Mouse (Mus musculus): ENCODE results near the gene Polrmt. TPM values are rescaled to one million over a fixed set of nuclear protein-coding genes. Genes with fewer than 3 reads are reported as not detected.

Gene Polrmt
- polyA plus RNA-seq, 1 experiment from 2014 or later, result 49.6 TPM

GRCm38 (mm10) chr10:79693580-79694378 is 52.6 kb downstream of the Polrmt start:
- H3K4me2 ChIP-seq (replicated peaks), result no peak overlapping the region
- H3K4me1 ChIP-seq, result peaks cover 12% of the 10 kb centered on the region
- no peak overlapping the region for H3K4me3 ChIP-seq
- no peak overlapping the region for H3K27ac ChIP-seq
- peaks cover 7% of the 10 kb centered on the region for H3K36me3 ChIP-seq
- WGBS, result 77% methylated on average over 12 of the region's 12 CpGs
- no peak overlapping the region for H3K9ac ChIP-seq
- ATAC-seq (ENCODE audit: insufficient number of reproducible peaks, insufficient read depth, low FRiP score, low TSS enrichment), result no peak
- H3K27me3 ChIP-seq, result no peaks in the 10 kb centered on the region
- H3K9me3 ChIP-seq, result peaks cover 5% of the 10 kb centered on the region

DNA sequence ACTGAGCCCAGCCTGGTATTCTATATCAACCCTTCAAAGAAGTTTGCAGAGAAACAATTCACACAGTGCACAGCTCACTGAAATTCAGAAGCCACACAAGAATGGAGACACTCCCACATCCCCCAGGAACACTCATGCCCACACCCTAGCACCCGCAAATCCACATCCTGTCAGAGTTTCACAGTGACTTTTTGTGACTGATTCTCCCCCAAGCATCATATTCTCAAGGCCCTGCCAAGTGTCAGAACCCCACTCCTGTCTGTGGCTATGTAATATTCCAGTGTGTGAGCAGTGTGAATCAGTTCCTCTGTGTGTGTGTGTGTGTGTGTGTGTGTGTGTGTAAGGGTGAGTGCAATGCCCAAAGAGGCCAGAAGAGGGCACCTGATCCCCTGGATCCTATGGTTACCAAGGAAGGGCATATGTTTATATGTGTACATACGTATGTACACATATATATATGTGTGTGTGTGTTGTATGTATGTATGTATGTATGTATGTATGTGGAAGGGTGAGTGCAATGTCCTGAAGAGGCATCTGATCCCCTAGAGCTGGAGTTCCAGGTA is 54.3 kb downstream of the Polrmt start:
- H3K4me1 ChIP-seq, result peaks cover 12% of the 10 kb centered on the region
- H3K4me3 ChIP-seq, result no peak overlapping the region
- H3K4me2 ChIP-seq (replicated peaks), result no peak overlapping the region
- H3K27me3 ChIP-seq, result no peaks in the 10 kb centered on the region
- WGBS, result 93% methylated on average over 2 of the region's 2 CpGs
- no peak for ATAC-seq (ENCODE audit: insufficient number of reproducible peaks, insufficient read depth, low FRiP score, low TSS enrichment)
- peaks cover 5% of the 10 kb centered on the region for H3K9me3 ChIP-seq
- H3K9ac ChIP-seq, result no peak overlapping the region
- no peak overlapping the region for H3K27ac ChIP-seq
- H3K36me3 ChIP-seq, result peaks cover 23% of the 10 kb centered on the region

DNA sequence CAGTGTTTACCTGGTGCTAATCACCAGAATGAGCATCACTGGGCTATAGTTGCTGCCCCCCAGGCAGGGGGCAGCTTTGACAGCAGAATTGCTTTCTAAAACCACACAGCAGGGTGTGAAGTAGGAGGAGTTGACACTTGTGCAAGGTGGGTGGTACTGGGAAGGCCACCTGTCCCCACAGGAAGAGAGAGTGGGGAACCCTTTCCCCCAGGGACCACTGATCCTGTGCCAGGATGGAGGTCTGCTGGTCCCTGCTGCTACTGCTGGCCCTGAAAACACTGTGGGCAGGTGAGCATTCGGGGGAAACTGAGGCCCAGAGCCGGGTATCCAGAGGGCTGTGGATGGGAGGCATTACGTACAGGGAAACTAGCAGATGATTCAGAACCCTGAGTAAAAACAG is 57.2 kb downstream of the Polrmt start:
- no peaks in the 10 kb centered on the region for H3K4me1 ChIP-seq
- no peak for ATAC-seq (ENCODE audit: insufficient number of reproducible peaks, insufficient read depth, low FRiP score, low TSS enrichment)
- WGBS, result 95% methylated on average over 3 of the region's 3 CpGs

GRCm38 (mm10) chr10:79688720-79689119 is 57.7 kb downstream of the Polrmt start, which contains the start of gene Gzmm:
Gene Gzmm (plus strand): TSS chr10:79689020.
- Histone ChIP-seq H3K9ac (no peak within 1 kb of the TSS), H3K9me3 (peaks cover 5% of the 10 kb centered on the region), H3K4me1 (peaks cover 2% of the 10 kb centered on the region), H3K36me3 (peaks cover 53% of the 10 kb centered on the region), H3K4me3 (no peak within 1 kb of the TSS), H3K27me3 (no peaks in the 10 kb centered on the region), H3K27ac (no peak within 1 kb of the TSS), H3K4me2 (replicated peaks) (no peak within 1 kb of the TSS)
- WGBS, result 91% methylated on average over 4 of the region's 4 CpGs
- no peak for ATAC-seq (ENCODE audit: insufficient number of reproducible peaks, insufficient read depth, low FRiP score, low TSS enrichment)

More for the DNA sequence above, 57.2 kb downstream of the Polrmt start:
- Histone ChIP-seq H3K27ac (no peak overlapping the region), H3K9ac (no peak overlapping the region), H3K4me2 (replicated peaks) (no peak overlapping the region), H3K4me3 (no peak overlapping the region), H3K36me3 (peaks cover 51% of the 10 kb centered on the region), H3K9me3 (peaks cover 5% of the 10 kb centered on the region), H3K27me3 (no peaks in the 10 kb centered on the region)

- no peak overlapping the region for H3K9ac ChIP-seq
- no peak overlapping the region for H3K27ac ChIP-seq
- peaks cover 10% of the 10 kb centered on the region for H3K4me1 ChIP-seq
- WGBS, result 98% methylated on average over 6 of the region's 6 CpGs
- ATAC-seq (ENCODE audit: insufficient number of reproducible peaks, insufficient read depth, low FRiP score, low TSS enrichment), result no peak
- no peaks in the 10 kb centered on the region for H3K27me3 ChIP-seq
- no peak overlapping the region for H3K4me2 ChIP-seq (replicated peaks)
- no peak overlapping the region for H3K4me3 ChIP-seq
- H3K9me3 ChIP-seq, result peaks cover 5% of the 10 kb centered on the region
- H3K36me3 ChIP-seq, result peaks cover 53% of the 10 kb centered on the region
Observed at GRCm38 (mm10) chr10:79687513-79687912, 58.9 kb downstream of the Polrmt start.

- H3K36me3 ChIP-seq, result peaks cover 53% of the 10 kb centered on the region
- WGBS, result 85% methylated on average over 1 of the region's 1 CpGs
Observed at GRCm38 (mm10) chr10:79686691-79687090, 59.7 kb downstream of the Polrmt start.

DNA sequence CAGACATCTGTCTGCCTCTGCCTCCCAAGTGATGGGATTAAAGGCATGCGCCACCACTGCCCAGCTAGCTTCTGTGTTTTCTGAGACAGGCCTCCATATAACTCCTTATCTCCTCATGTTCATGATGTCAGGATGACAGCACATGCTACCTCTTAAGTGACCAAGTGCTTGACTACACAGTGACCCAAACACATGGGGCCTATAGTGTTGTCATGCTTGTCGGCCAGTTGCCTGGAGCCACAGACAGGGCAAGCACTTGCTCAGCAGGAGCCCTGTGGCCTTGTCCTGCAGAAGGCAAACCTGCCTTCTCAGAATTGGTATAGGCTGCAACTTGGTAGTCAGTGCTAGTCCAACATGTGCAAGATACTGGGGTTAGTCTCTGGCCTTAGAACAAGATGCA is 60.2 kb downstream of the Polrmt start:
- H3K4me1 ChIP-seq, result peaks cover 11% of the 10 kb centered on the region
- H3K9me3 ChIP-seq, result no peaks in the 10 kb centered on the region
- no peak overlapping the region for H3K9ac ChIP-seq
- H3K4me3 ChIP-seq, result no peak overlapping the region
- no peak for ATAC-seq (ENCODE audit: insufficient number of reproducible peaks, insufficient read depth, low FRiP score, low TSS enrichment)
- WGBS, result 86% methylated on average over 2 of the region's 2 CpGs
- H3K36me3 ChIP-seq, result peaks cover 53% of the 10 kb centered on the region
- no peak overlapping the region for H3K27ac ChIP-seq
- no peak overlapping the region for H3K4me2 ChIP-seq (replicated peaks)
- H3K27me3 ChIP-seq, result no peaks in the 10 kb centered on the region

More at GRCm38 (mm10) chr10:79686691-79687090, 59.7 kb downstream of the Polrmt start:
- Histone ChIP-seq H3K9me3 (no peaks in the 10 kb centered on the region), H3K9ac (no peak overlapping the region), H3K4me1 (peaks cover 10% of the 10 kb centered on the region), H3K4me3 (no peak overlapping the region), H3K27me3 (no peaks in the 10 kb centered on the region), H3K27ac (no peak overlapping the region), H3K4me2 (replicated peaks) (no peak overlapping the region)
- no peak for ATAC-seq (ENCODE audit: insufficient number of reproducible peaks, insufficient read depth, low FRiP score, low TSS enrichment)

Other genes with a start within 250 kb of the Polrmt start
- gene Plpp2, start 212.8 kb downstream of the Polrmt start, polyA plus RNA-seq (2016; fragmentation: Nextera tagmentation; extraction: Ambion mirVana), result 17.0 and 18.3 TPM in 2 replicates
- 77.4 and 82.6 TPM in 2 replicates for gene Mier2, start 191.4 kb downstream of the Polrmt start, polyA plus RNA-seq (2016; fragmentation: Nextera tagmentation; extraction: Ambion mirVana)
- not detected in 2 replicates for gene Theg, start 159.2 kb downstream of the Polrmt start, polyA plus RNA-seq (2016; fragmentation: Nextera tagmentation; extraction: Ambion mirVana)
- 0.03 TPM in 1 of 2 replicates, not detected in the other for gene C2cd4c, start 132.6 kb downstream of the Polrmt start, polyA plus RNA-seq (2016; fragmentation: Nextera tagmentation; extraction: Ambion mirVana)
- gene Shc2, start 108.7 kb downstream of the Polrmt start, polyA plus RNA-seq (2016; fragmentation: Nextera tagmentation; extraction: Ambion mirVana), result 26.2 and 27.2 TPM in 2 replicates
- not detected in 2 replicates for gene Odf3l2, start 100.8 kb downstream of the Polrmt start, polyA plus RNA-seq (2016; fragmentation: Nextera tagmentation; extraction: Ambion mirVana)
- gene Madcam1, start 82.0 kb downstream of the Polrmt start, polyA plus RNA-seq (2016; fragmentation: Nextera tagmentation; extraction: Ambion mirVana), result 6.7 and 8.4 TPM in 2 replicates
- gene Tpgs1, start 77.2 kb downstream of the Polrmt start, polyA plus RNA-seq (2016; fragmentation: Nextera tagmentation; extraction: Ambion mirVana), result 66.1 and 68.6 TPM in 2 replicates
- gene Cdc34, start 64.4 kb downstream of the Polrmt start, polyA plus RNA-seq (2016; fragmentation: Nextera tagmentation; extraction: Ambion mirVana), result 137 and 146 TPM in 2 replicates
- 0.55 and 1.5 TPM in 2 replicates for gene Gzmm, start 57.6 kb downstream of the Polrmt start, polyA plus RNA-seq (2016; fragmentation: Nextera tagmentation; extraction: Ambion mirVana)
- 689 and 691 TPM in 2 replicates for gene Bsg, start 42.1 kb downstream of the Polrmt start, polyA plus RNA-seq (2016; fragmentation: Nextera tagmentation; extraction: Ambion mirVana)
- gene Hcn2, start 29.9 kb downstream of the Polrmt start, polyA plus RNA-seq (2016; fragmentation: Nextera tagmentation; extraction: Ambion mirVana), result 0.06 and 0.08 TPM in 2 replicates
- 0.33 and 0.65 TPM in 2 replicates for gene Fgf22, start 8.5 kb upstream of the Polrmt start, polyA plus RNA-seq (2016; fragmentation: Nextera tagmentation; extraction: Ambion mirVana)
- 109 and 111 TPM in 2 replicates for gene Rnf126, start 20.4 kb upstream of the Polrmt start, polyA plus RNA-seq (2016; fragmentation: Nextera tagmentation; extraction: Ambion mirVana)
- gene Fstl3, start 30.7 kb upstream of the Polrmt start, polyA plus RNA-seq (2016; fragmentation: Nextera tagmentation; extraction: Ambion mirVana), result 3.5 and 3.7 TPM in 2 replicates
- gene Prss57, start 44.4 kb upstream of the Polrmt start, polyA plus RNA-seq (2016; fragmentation: Nextera tagmentation; extraction: Ambion mirVana), result 0.06 TPM in 1 of 2 replicates, not detected in the other
- 132 and 142 TPM in 2 replicates for gene Palm, start 47.0 kb upstream of the Polrmt start, polyA plus RNA-seq (2016; fragmentation: Nextera tagmentation; extraction: Ambion mirVana)
- 2.0 and 3.1 TPM in 2 replicates for gene Misp, start 74.4 kb upstream of the Polrmt start, polyA plus RNA-seq (2016; fragmentation: Nextera tagmentation; extraction: Ambion mirVana)
- gene Ptbp1, start 107.8 kb upstream of the Polrmt start, polyA plus RNA-seq (2016; fragmentation: Nextera tagmentation; extraction: Ambion mirVana), result 352 and 363 TPM in 2 replicates
- gene Prtn3, start 127.9 kb upstream of the Polrmt start, polyA plus RNA-seq (2016; fragmentation: Nextera tagmentation; extraction: Ambion mirVana), result 10.1 and 11.3 TPM in 2 replicates
- 169 and 181 TPM in 2 replicates for gene Plppr3, start 128.1 kb upstream of the Polrmt start, polyA plus RNA-seq (2016; fragmentation: Nextera tagmentation; extraction: Ambion mirVana)
- 0.33 and 0.55 TPM in 2 replicates for gene Elane, start 139.7 kb upstream of the Polrmt start, polyA plus RNA-seq (2016; fragmentation: Nextera tagmentation; extraction: Ambion mirVana)
- gene Cfd, start 144.3 kb upstream of the Polrmt start, polyA plus RNA-seq (2016; fragmentation: Nextera tagmentation; extraction: Ambion mirVana), result not detected in 2 replicates
- 60.4 and 60.9 TPM in 2 replicates for gene Med16, start 162.3 kb upstream of the Polrmt start, polyA plus RNA-seq (2016; fragmentation: Nextera tagmentation; extraction: Ambion mirVana)
- gene Gm26602, start 164.3 kb upstream of the Polrmt start, polyA plus RNA-seq (2016; fragmentation: Nextera tagmentation; extraction: Ambion mirVana), result 5.0 and 18.8 TPM in 2 replicates
- 0.85 and 1.4 TPM in 2 replicates for gene Kiss1r, start 170.4 kb upstream of the Polrmt start, polyA plus RNA-seq (2016; fragmentation: Nextera tagmentation; extraction: Ambion mirVana)
- 159 and 166 TPM in 2 replicates for gene R3hdm4, start 174.6 kb upstream of the Polrmt start, polyA plus RNA-seq (2016; fragmentation: Nextera tagmentation; extraction: Ambion mirVana)
- gene Arid3a, start 180.5 kb upstream of the Polrmt start, polyA plus RNA-seq (2016; fragmentation: Nextera tagmentation; extraction: Ambion mirVana), result 4.9 and 6.6 TPM in 2 replicates
- gene Wdr18, start 213.6 kb upstream of the Polrmt start, polyA plus RNA-seq (2016; fragmentation: Nextera tagmentation; extraction: Ambion mirVana), result 118 and 120 TPM in 2 replicates
- 0.50 and 0.92 TPM in 2 replicates for gene Grin3b, start 224.1 kb upstream of the Polrmt start, polyA plus RNA-seq (2016; fragmentation: Nextera tagmentation; extraction: Ambion mirVana)
- gene Tmem259, start 237.7 kb upstream of the Polrmt start, polyA plus RNA-seq (2016; fragmentation: Nextera tagmentation; extraction: Ambion mirVana), result 24.3 and 25.9 TPM in 2 replicates
- gene Cnn2, start 242.0 kb upstream of the Polrmt start, polyA plus RNA-seq (2016; fragmentation: Nextera tagmentation; extraction: Ambion mirVana), result 311 and 313 TPM in 2 replicates
- 2.6 and 3.9 TPM in 2 replicates for gene Abca7, start 249.9 kb upstream of the Polrmt start, polyA plus RNA-seq (2016; fragmentation: Nextera tagmentation; extraction: Ambion mirVana)